Mouse (Mus musculus): ENCODE measurements around the gene Polr2j. TPM values are rescaled to one million over a fixed set of nuclear protein-coding genes. Genes with fewer than 3 reads are reported as not detected.

Gene Polr2j
- 239 and 243 TPM in 2 replicates for polyA plus RNA-seq (2014; fragmentation: Nextera tagmentation; extraction: Ambion mirVana)

- peak; percentile 94 for ATAC-seq (ENCODE audit: insufficient number of reproducible peaks, insufficient read depth, low FRiP score, low read depth)
- Histone ChIP-seq H3K27ac (ENCODE audit: low read length) (peak within 1 kb of the TSS; percentile 61; the same call in 1 of the 2 replicates), H3K4me3 (ENCODE audit: low read depth, low read length) (peak within 1 kb of the TSS; percentile 94), H3K36me3 (ENCODE audit: control insufficient read depth, insufficient read depth, low read length) (peaks cover 16% of the 10 kb centered on the region), H3K27me3 (ENCODE audit: control insufficient read depth, insufficient read depth, low read length) (no peaks in the 10 kb centered on the region), H3K9me3 (ENCODE audit: control insufficient read depth, low read depth, low read length) (no peaks in the 10 kb centered on the region), H3K4me1 (ENCODE audit: control insufficient read depth, insufficient read depth, low read length) (peaks cover 15% of the 10 kb centered on the region), H3K9ac (replicated peaks; ENCODE audit: low read depth, low read length) (peak within 1 kb of the TSS; percentile 89), H3K4me2 (replicated peaks; ENCODE audit: low read depth, low read length) (peak within 1 kb of the TSS; percentile 91)
- 3% methylated on average over 42 of the region's 42 CpGs for WGBS
Observed at GRCm38 (mm10) chr5:136115891-136116783, at the start of gene Polr2j. Gene Polr2j, plus strand, starts transcription at chr5:136116631.

- no peak for ATAC-seq (ENCODE audit: insufficient number of reproducible peaks, insufficient read depth, low FRiP score, low read depth)
- 58% methylated on average over 2 of the region's 2 CpGs for WGBS
- H3K9me3 ChIP-seq (ENCODE audit: control insufficient read depth, low read depth, low read length) = no peaks in the 10 kb centered on the region
- no peaks in the 10 kb centered on the region for H3K4me1 ChIP-seq (ENCODE audit: control insufficient read depth, insufficient read depth, low read length)
- no peak overlapping the region for H3K4me2 ChIP-seq (replicated peaks; ENCODE audit: low read depth, low read length)
- H3K36me3 ChIP-seq (ENCODE audit: control insufficient read depth, insufficient read depth, low read length) = no peaks in the 10 kb centered on the region
- H3K9ac ChIP-seq (replicated peaks; ENCODE audit: low read depth, low read length) = no peak overlapping the region
- H3K27ac ChIP-seq (ENCODE audit: low read length) = no peak overlapping the region
- H3K27me3 ChIP-seq (ENCODE audit: control insufficient read depth, insufficient read depth, low read length) = no peaks in the 10 kb centered on the region
- no peak overlapping the region for H3K4me3 ChIP-seq (ENCODE audit: low read depth, low read length)
Observed at GRCm38 (mm10) chr5:136069411-136069810, 47.0 kb upstream of the Polr2j start.

GRCm38 (mm10) chr5:136073051-136073450 lies 43.4 kb upstream of the Polr2j start:
- Histone ChIP-seq H3K4me3 (ENCODE audit: low read depth, low read length) (no peak overlapping the region), H3K27me3 (ENCODE audit: control insufficient read depth, insufficient read depth, low read length) (no peaks in the 10 kb centered on the region), H3K4me2 (replicated peaks; ENCODE audit: low read depth, low read length) (no peak overlapping the region), H3K36me3 (ENCODE audit: control insufficient read depth, insufficient read depth, low read length) (no peaks in the 10 kb centered on the region), H3K4me1 (ENCODE audit: control insufficient read depth, insufficient read depth, low read length) (0 out of 2 replicates have a peak, but pooled peaks cover 6% of the 10 kb centered on the region), H3K9ac (replicated peaks; ENCODE audit: low read depth, low read length) (no peak overlapping the region), H3K9me3 (ENCODE audit: control insufficient read depth, low read depth, low read length) (no peaks in the 10 kb centered on the region), H3K27ac (ENCODE audit: low read length) (no peak overlapping the region)
- ATAC-seq (ENCODE audit: insufficient number of reproducible peaks, insufficient read depth, low FRiP score, low read depth) = no peak
- 48% methylated on average over 6 of the region's 6 CpGs for WGBS

- no peak overlapping the region for H3K9ac ChIP-seq (replicated peaks; ENCODE audit: low read depth, low read length)
- H3K36me3 ChIP-seq (ENCODE audit: control insufficient read depth, insufficient read depth, low read length) = no peaks in the 10 kb centered on the region
- H3K4me2 ChIP-seq (replicated peaks; ENCODE audit: low read depth, low read length) = no peak overlapping the region
- H3K27ac ChIP-seq (ENCODE audit: low read length) = no peak overlapping the region
- H3K4me1 ChIP-seq (ENCODE audit: control insufficient read depth, insufficient read depth, low read length) = 0 out of 2 replicates have a peak, but pooled peaks cover 6% of the 10 kb centered on the region
- 64% methylated on average over 11 of the region's 11 CpGs for WGBS
- no peaks in the 10 kb centered on the region for H3K9me3 ChIP-seq (ENCODE audit: control insufficient read depth, low read depth, low read length)
- no peak overlapping the region for H3K4me3 ChIP-seq (ENCODE audit: low read depth, low read length)
- ATAC-seq (ENCODE audit: insufficient number of reproducible peaks, insufficient read depth, low FRiP score, low read depth) = no peak
- no peaks in the 10 kb centered on the region for H3K27me3 ChIP-seq (ENCODE audit: control insufficient read depth, insufficient read depth, low read length)
Observed at GRCm38 (mm10) chr5:136073526-136073925, 42.9 kb upstream of the Polr2j start.

- Histone ChIP-seq H3K27me3 (ENCODE audit: control insufficient read depth, insufficient read depth, low read length) (no peaks in the 10 kb centered on the region), H3K27ac (ENCODE audit: low read length) (no peak overlapping the region), H3K9ac (replicated peaks; ENCODE audit: low read depth, low read length) (no peak overlapping the region), H3K4me3 (ENCODE audit: low read depth, low read length) (no peak overlapping the region), H3K4me2 (replicated peaks; ENCODE audit: low read depth, low read length) (no peak overlapping the region), H3K36me3 (ENCODE audit: control insufficient read depth, insufficient read depth, low read length) (no peaks in the 10 kb centered on the region), H3K9me3 (ENCODE audit: control insufficient read depth, low read depth, low read length) (no peaks in the 10 kb centered on the region), H3K4me1 (ENCODE audit: control insufficient read depth, insufficient read depth, low read length) (0 out of 2 replicates have a peak, but pooled peaks cover 6% of the 10 kb centered on the region)
- 92% methylated on average over 5 of the region's 5 CpGs for WGBS
- ATAC-seq (ENCODE audit: insufficient number of reproducible peaks, insufficient read depth, low FRiP score, low read depth) = no peak
Observed at GRCm38 (mm10) chr5:136075076-136075475, 41.4 kb upstream of the Polr2j start.

- H3K9ac ChIP-seq (replicated peaks; ENCODE audit: low read depth, low read length) = no peak overlapping the region
- H3K27ac ChIP-seq (ENCODE audit: low read length) = no peak overlapping the region; the same call in 1 of the 2 replicates
- H3K36me3 ChIP-seq (ENCODE audit: control insufficient read depth, insufficient read depth, low read length) = no peaks in the 10 kb centered on the region
- no peak overlapping the region for H3K4me2 ChIP-seq (replicated peaks; ENCODE audit: low read depth, low read length)
- H3K9me3 ChIP-seq (ENCODE audit: control insufficient read depth, low read depth, low read length) = no peaks in the 10 kb centered on the region
- H3K27me3 ChIP-seq (ENCODE audit: control insufficient read depth, insufficient read depth, low read length) = no peaks in the 10 kb centered on the region
- 20% methylated on average over 7 of the region's 7 CpGs for WGBS
- 0 out of 2 replicates have a peak, but pooled peaks have one; percentile 20 for ATAC-seq (ENCODE audit: insufficient number of reproducible peaks, insufficient read depth, low FRiP score, low read depth)
- no peak overlapping the region for H3K4me3 ChIP-seq (ENCODE audit: low read depth, low read length)
- H3K4me1 ChIP-seq (ENCODE audit: control insufficient read depth, insufficient read depth, low read length) = 0 out of 2 replicates have a peak, but pooled peaks cover 6% of the 10 kb centered on the region
Observed at GRCm38 (mm10) chr5:136076284-136076683, 40.1 kb upstream of the Polr2j start.

- no peaks in the 10 kb centered on the region for H3K9me3 ChIP-seq (ENCODE audit: control insufficient read depth, low read depth, low read length)
- H3K27me3 ChIP-seq (ENCODE audit: control insufficient read depth, insufficient read depth, low read length) = no peaks in the 10 kb centered on the region
- no peak overlapping the region for H3K4me2 ChIP-seq (replicated peaks; ENCODE audit: low read depth, low read length)
- no peaks in the 10 kb centered on the region for H3K36me3 ChIP-seq (ENCODE audit: control insufficient read depth, insufficient read depth, low read length)
- H3K4me1 ChIP-seq (ENCODE audit: control insufficient read depth, insufficient read depth, low read length) = 0 out of 2 replicates have a peak, but pooled peaks cover 6% of the 10 kb centered on the region
- H3K27ac ChIP-seq (ENCODE audit: low read length) = no peak overlapping the region
- WGBS = 84% methylated on average over 9 of the region's 9 CpGs
- no peak overlapping the region for H3K9ac ChIP-seq (replicated peaks; ENCODE audit: low read depth, low read length)
- no peak for ATAC-seq (ENCODE audit: insufficient number of reproducible peaks, insufficient read depth, low FRiP score, low read depth)
- H3K4me3 ChIP-seq (ENCODE audit: low read depth, low read length) = no peak overlapping the region
Observed at GRCm38 (mm10) chr5:136077001-136077550, 39.4 kb upstream of the Polr2j start.

GRCm38 (mm10) chr5:136078136-136078535 lies 38.3 kb upstream of the Polr2j start:
- Histone ChIP-seq H3K4me3 (ENCODE audit: low read depth, low read length) (no peak overlapping the region), H3K9ac (replicated peaks; ENCODE audit: low read depth, low read length) (no peak overlapping the region), H3K4me1 (ENCODE audit: control insufficient read depth, insufficient read depth, low read length) (peaks cover 6% of the 10 kb centered on the region; the same call in 1 of the 2 replicates), H3K27me3 (ENCODE audit: control insufficient read depth, insufficient read depth, low read length) (no peaks in the 10 kb centered on the region), H3K36me3 (ENCODE audit: control insufficient read depth, insufficient read depth, low read length) (no peaks in the 10 kb centered on the region), H3K27ac (ENCODE audit: low read length) (no peak overlapping the region), H3K4me2 (replicated peaks; ENCODE audit: low read depth, low read length) (no peak overlapping the region), H3K9me3 (ENCODE audit: control insufficient read depth, low read depth, low read length) (no peaks in the 10 kb centered on the region)
- ATAC-seq (ENCODE audit: insufficient number of reproducible peaks, insufficient read depth, low FRiP score, low read depth) = no peak
- 90% methylated on average over 5 of the region's 5 CpGs for WGBS
